Mouse (Mus musculus) liver, embryonic 11.5 days (tissue): ENCODE measurements around the gene Slc39a1. TPM values are rescaled to one million over a fixed set of nuclear protein-coding genes. Genes with fewer than 3 reads are reported as not detected.
A peak's percentile ranks its signal among the peaks of the same experiment; 100 is the strongest.

Source experiments
- ATAC-seq: fragments of 200-750 bp; cut with Nextera tagmentation; replicated peaks from 2 replicates; pipeline ENCODE4 v1.8.0; 2017; ENCODE audit warnings: moderate number of reproducible peaks, mild to moderate bottlenecking, moderate TSS enrichment, moderate library complexity; ENCODE audit not compliant: low FRiP score
- DNase-seq: peaks from one replicate; pipeline ENCODE4 v3.0.0-alpha.2; 2017; ENCODE audit warnings: low spot score
- H3K27ac ChIP-seq: fragments of 300-500 bp; sonication (generic); 2 replicates; pipeline ENCODE4 v1.5.1; 2014; ENCODE audit warnings: mild to moderate bottlenecking, low read depth, low read length, control low read depth
- H3K27me3 ChIP-seq: fragments of 300-500 bp; sonication (generic); replicated peaks from 2 replicates; pipeline ENCODE4 v1.6.1; 2014; ENCODE audit warnings: low read length, mixed read lengths; ENCODE audit not compliant: control insufficient read depth, insufficient read depth
- H3K36me3 ChIP-seq: fragments of 300-500 bp; sonication (generic); 2 replicates; pipeline ENCODE4 v1.6.1; 2014; ENCODE audit warnings: mild to moderate bottlenecking, low read length, moderate library complexity, mixed read lengths; ENCODE audit not compliant: control insufficient read depth, insufficient read depth
- H3K4me1 ChIP-seq: fragments of 300-500 bp; sonication (generic); replicated peaks from 2 replicates; pipeline ENCODE4 v1.6.1; 2014; ENCODE audit warnings: low read length, mixed read lengths; ENCODE audit not compliant: control insufficient read depth, insufficient read depth
- H3K4me2 ChIP-seq: fragments of 300-500 bp; sonication (generic); 2 replicates; pipeline ENCODE4 v1.6.1; 2014; ENCODE audit warnings: mild to moderate bottlenecking, control low read depth, moderate library complexity
- H3K4me3 ChIP-seq: fragments of 300-500 bp; sonication (generic); 2 replicates; pipeline ENCODE4 v1.5.1; 2014; ENCODE audit warnings: low read depth, low read length, control low read depth
- H3K9ac ChIP-seq: fragments of 300-500 bp; sonication (generic); 2 replicates; pipeline ENCODE4 v1.6.1; 2014; ENCODE audit warnings: low read depth, low read length, control low read depth
- H3K9me3 ChIP-seq: fragments of 300-500 bp; sonication (generic); 2 replicates; pipeline ENCODE4 v1.6.1; 2016; ENCODE audit warnings: low read length, inconsistent platforms, mixed read lengths; ENCODE audit not compliant: control insufficient read depth
- WGBS: fragments of 180-500 bp; shearing (Covaris S2); extraction: QIAGEN DNeasy Blood & Tissue Kit; methylation state at CpG from one replicate; pipeline ENCODE4 v1.1.7; 2014; 5-methylcytosine and 5-hydroxymethylcytosine counted together
- polyA plus RNA-seq: library from polyadenylated mRNA; unstranded; fragments of >200 nt; fragmentation: Nextera tagmentation; extraction: Ambion mirVana; gene quantifications from 2 replicates; pipeline ENCODE4 v1.2.1, GENCODE M21; 2014

Slc39a1 gene
- polyA plus RNA-seq, 1 experiment from 2014 or later, result 57.5 TPM

DNA sequence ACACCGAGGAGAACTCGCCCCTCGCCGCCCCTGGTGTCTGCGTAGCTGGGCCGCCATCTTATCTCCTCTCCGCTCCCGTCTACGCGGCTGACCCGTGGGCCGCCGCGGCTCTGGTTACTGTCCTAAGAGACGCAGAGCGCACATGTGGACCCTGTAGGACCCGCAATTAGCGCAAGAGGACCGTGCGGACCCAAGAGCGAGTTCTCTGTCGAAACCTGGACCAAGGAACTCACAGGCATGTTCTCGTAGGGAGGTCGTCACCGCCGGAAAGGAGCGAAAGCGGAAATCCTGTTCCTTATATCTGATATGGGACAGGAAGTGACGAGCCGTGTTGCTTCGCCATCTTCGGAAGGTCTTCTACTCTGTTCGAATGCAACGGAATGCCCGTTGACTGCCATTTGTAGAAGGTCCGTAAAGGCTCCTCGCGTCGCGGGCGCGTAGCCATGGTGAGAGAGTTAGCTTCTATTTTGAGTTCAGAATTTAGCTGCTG is 34.5 kb upstream of the Slc39a1 start, which contains the start of the genes Rps27 and Rab13:
Gene Rps27 (minus strand): TSS at position 275 of the 490 bp plus-strand sequence.
Gene Rab13 (plus strand): TSS at position 319 of the 490 bp plus-strand sequence.
- no peaks in the 10 kb centered on the region for H3K9me3 ChIP-seq
- no peaks in the 10 kb centered on the region for H3K27me3 ChIP-seq
- H3K4me3 ChIP-seq, result peak within 1 kb of the TSS; percentile 82
- ATAC-seq (peak; percentile 91), DNase-seq (peak; percentile 92)
- peak within 1 kb of the TSS; percentile 94 for H3K9ac ChIP-seq
- under 1% methylated on average over 42 of the region's 42 CpGs for WGBS
- H3K4me1 ChIP-seq, result peaks cover 13% of the 10 kb centered on the region
- peak within 1 kb of the TSS; percentile 82 for H3K4me2 ChIP-seq
- H3K36me3 ChIP-seq, result peaks cover 31% of the 10 kb centered on the region
- H3K27ac ChIP-seq, result peak within 1 kb of the TSS; percentile 86

- DNase-seq (no peak), ATAC-seq (peak; percentile 44; the same call in 1 of the 2 replicates)
- Histone ChIP-seq H3K36me3 (peaks cover 24% of the 10 kb centered on the region), H3K4me1 (peaks cover 11% of the 10 kb centered on the region), H3K9ac (peak overlapping the region; percentile 94), H3K27ac (no peak overlapping the region), H3K9me3 (no peaks in the 10 kb centered on the region), H3K4me3 (peak overlapping the region; percentile 82), H3K4me2 (peak overlapping the region; percentile 82), H3K27me3 (no peaks in the 10 kb centered on the region)
- 14% methylated on average over 12 of the region's 12 CpGs for WGBS
Observed at GRCm38 (mm10) chr3:90213956-90214684, 33.9 kb upstream of the Slc39a1 start.

DNA sequence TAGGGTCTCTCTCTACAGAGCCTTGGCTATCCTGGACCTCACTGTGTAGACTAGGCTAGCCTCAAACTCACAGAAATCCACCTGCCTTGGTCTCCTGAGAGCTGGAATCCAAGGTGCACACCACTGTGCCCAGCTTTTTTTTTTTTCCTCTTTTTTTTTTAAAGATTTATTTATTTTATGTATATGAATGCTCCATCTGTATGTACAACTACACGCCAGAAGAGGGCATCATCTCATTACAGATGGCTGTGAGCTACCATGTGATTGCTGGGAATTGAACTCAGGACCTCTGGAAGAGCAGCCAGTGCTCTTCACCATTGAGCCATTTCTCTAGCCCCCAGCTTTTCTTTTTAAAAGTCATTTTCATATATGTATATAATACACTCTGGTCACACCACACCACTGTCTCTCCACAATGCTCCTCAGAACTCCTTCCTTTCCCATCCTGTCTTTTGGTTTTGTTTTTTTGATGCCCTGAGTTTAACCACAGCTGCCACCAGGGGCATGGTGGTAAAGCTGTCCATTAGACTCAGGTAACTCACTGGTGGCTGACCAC is 32.1 kb upstream of the Slc39a1 start:
- no peaks in the 10 kb centered on the region for H3K27me3 ChIP-seq
- H3K9me3 ChIP-seq, result no peaks in the 10 kb centered on the region
- H3K4me3 ChIP-seq, result no peak overlapping the region
- H3K36me3 ChIP-seq, result peaks cover 8% of the 10 kb centered on the region
- no peak overlapping the region for H3K9ac ChIP-seq
- ATAC-seq, result no peak
- H3K4me2 ChIP-seq, result no peak overlapping the region
- no peak for DNase-seq
- no peak overlapping the region for H3K27ac ChIP-seq
- 28% methylated on average over 1 of the region's 1 CpGs for WGBS
- peaks cover 18% of the 10 kb centered on the region for H3K4me1 ChIP-seq

GRCm38 (mm10) chr3:90220088-90220487 is 27.9 kb upstream of the Slc39a1 start:
- ATAC-seq (0 out of 2 replicates have a peak, but pooled peaks have one; percentile 46), DNase-seq (no peak)
- Histone ChIP-seq H3K9ac (peak overlapping the region; percentile 46; the same call in 1 of the 2 replicates), H3K36me3 (peaks cover under 1% of the 10 kb centered on the region; the same call in 1 of the 2 replicates), H3K27ac (peak overlapping the region; percentile 70; the same call in 1 of the 2 replicates), H3K4me3 (peak overlapping the region; percentile 58), H3K4me2 (peak overlapping the region; percentile 95), H3K27me3 (no peaks in the 10 kb centered on the region), H3K9me3 (no peaks in the 10 kb centered on the region), H3K4me1 (peaks cover 21% of the 10 kb centered on the region)
- WGBS, result 12% methylated on average over 6 of the region's 6 CpGs

GRCm38 (mm10) chr3:90220531-90220951 is 27.4 kb upstream of the Slc39a1 start:
- WGBS, result under 1% methylated on average over 20 of the region's 20 CpGs
- Histone ChIP-seq H3K27ac (peak overlapping the region; percentile 70), H3K9me3 (no peaks in the 10 kb centered on the region), H3K36me3 (peaks cover 5% of the 10 kb centered on the region), H3K4me3 (peak overlapping the region; percentile 58), H3K4me2 (peak overlapping the region; percentile 95), H3K27me3 (no peaks in the 10 kb centered on the region), H3K4me1 (peaks cover 21% of the 10 kb centered on the region), H3K9ac (peak overlapping the region; percentile 68)
- ATAC-seq (peak; percentile 56), DNase-seq (peak; percentile 73)

DNA sequence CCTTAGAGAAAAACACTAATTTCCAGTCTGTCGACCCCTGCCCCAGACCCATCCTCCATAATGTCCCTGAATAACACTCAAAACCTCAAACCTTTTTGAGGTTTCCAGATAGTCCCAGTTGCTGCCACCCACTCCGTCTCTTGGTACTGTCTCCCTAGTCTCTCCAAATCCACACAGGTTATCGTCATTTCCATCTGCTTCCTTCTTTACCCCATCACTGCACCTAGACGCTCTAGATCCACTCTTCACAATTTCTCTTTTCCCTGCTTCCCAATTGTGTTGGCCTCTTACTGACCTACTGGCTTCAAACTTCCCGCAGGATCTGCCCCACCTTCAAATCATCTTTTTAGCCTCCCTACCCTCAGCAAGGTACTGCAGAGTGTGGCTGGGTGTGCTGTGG is 26.8 kb upstream of the Slc39a1 start:
- peak overlapping the region; percentile 68; the same call in 1 of the 2 replicates for H3K9ac ChIP-seq
- no peak for DNase-seq
- H3K36me3 ChIP-seq, result peaks cover 5% of the 10 kb centered on the region
- H3K4me3 ChIP-seq, result peak overlapping the region; percentile 58
- H3K4me2 ChIP-seq, result peak overlapping the region; percentile 95
- no peaks in the 10 kb centered on the region for H3K9me3 ChIP-seq
- peaks cover 21% of the 10 kb centered on the region for H3K4me1 ChIP-seq
- 10% methylated on average over 5 of the region's 5 CpGs for WGBS
- 0 out of 2 replicates have a peak overlapping the region, but pooled peaks have one; percentile 70 for H3K27ac ChIP-seq
- H3K27me3 ChIP-seq, result no peaks in the 10 kb centered on the region
- ATAC-seq, result no peak

DNA sequence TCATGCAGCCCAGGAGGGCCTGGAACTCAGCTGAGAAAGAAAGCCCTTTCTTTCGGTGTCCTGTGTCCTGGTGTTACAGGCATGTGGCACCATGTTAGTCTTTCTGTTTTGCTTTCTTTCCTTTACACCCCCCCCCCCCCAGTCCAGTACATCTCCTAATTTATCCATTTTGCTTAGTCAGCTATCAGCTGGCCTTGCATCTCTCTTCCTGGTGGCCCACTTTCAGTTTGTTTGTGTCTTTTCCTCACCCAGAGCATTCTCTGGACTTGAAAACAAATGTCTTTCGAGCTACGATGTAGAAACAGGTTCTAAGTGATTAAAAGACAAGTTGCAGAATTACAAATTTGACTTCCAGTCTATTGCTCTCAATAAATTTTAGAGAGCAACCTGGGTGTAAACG is 25.5 kb upstream of the Slc39a1 start:
- H3K9ac ChIP-seq, result no peak overlapping the region
- H3K27me3 ChIP-seq, result no peaks in the 10 kb centered on the region
- no peak overlapping the region for H3K4me3 ChIP-seq
- peaks cover 21% of the 10 kb centered on the region for H3K4me1 ChIP-seq
- H3K27ac ChIP-seq, result no peak overlapping the region
- no peak overlapping the region for H3K4me2 ChIP-seq
- H3K36me3 ChIP-seq, result peaks cover 5% of the 10 kb centered on the region
- no peak for ATAC-seq
- no peak for DNase-seq
- H3K9me3 ChIP-seq, result no peaks in the 10 kb centered on the region
- 77% methylated on average over 4 of the region's 4 CpGs for WGBS

DNA sequence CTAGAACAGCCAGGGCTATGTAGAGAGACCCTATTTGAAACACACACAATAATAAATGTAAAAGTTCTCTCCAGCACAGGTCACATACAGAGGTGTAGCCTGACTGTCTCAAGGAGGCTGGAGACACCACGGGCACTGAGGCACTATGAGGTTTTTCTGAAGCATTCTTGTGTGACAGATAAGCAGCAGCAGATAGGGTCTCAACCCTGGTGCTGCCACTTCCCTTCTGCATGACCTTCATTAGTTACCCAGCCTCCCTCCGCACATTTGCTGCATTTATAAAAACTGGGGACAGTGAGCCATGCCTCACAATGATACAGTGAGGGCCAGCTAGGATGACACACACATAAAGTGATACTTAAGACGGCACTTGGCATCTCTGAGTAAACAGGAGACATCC is 25.0 kb upstream of the Slc39a1 start:
- no peak overlapping the region for H3K9ac ChIP-seq
- no peak overlapping the region for H3K27ac ChIP-seq
- no peak for ATAC-seq

More for the DNA sequence above, 25.0 kb upstream of the Slc39a1 start:
- 53% methylated on average over 3 of the region's 3 CpGs for WGBS
- Histone ChIP-seq H3K4me2 (0 out of 2 replicates have a peak overlapping the region, but pooled peaks have one; percentile 8), H3K9me3 (no peaks in the 10 kb centered on the region), H3K4me3 (no peak overlapping the region), H3K36me3 (peaks cover 5% of the 10 kb centered on the region), H3K4me1 (peaks cover 21% of the 10 kb centered on the region), H3K27me3 (no peaks in the 10 kb centered on the region)
- DNase-seq, result no peak
